Mouse (Mus musculus) myocyte (in vitro differentiated cells): Measurements from ENCODE around the gene Hspbap1.

Source experiments
- POLR2A ChIP-seq: IDR thresholded peaks from one replicate; pipeline ENCODE4 v1.6.1; 2011; ENCODE audit warnings: low read depth, mild to moderate bottlenecking, control low read depth, moderate library complexity; ENCODE audit not compliant: insufficient read length
- POLR2AphosphoS2 ChIP-seq: IDR thresholded peaks from one replicate; pipeline ENCODE4 v1.6.1; 2011; ENCODE audit warnings: low read depth, control low read depth; ENCODE audit not compliant: insufficient read length

GRCm38 (mm10) chr16:35781096-35781495 is 10.9 kb downstream of the Hspbap1 start:
- TF ChIP-seq POLR2A (no peak), POLR2AphosphoS2 (no peak)
